Mouse (Mus musculus) left cerebral cortex, adult 2 months (tissue): ENCODE measurements around the gene Nfia. TPM values are rescaled to one million over a fixed set of nuclear protein-coding genes. Genes with fewer than 3 reads are reported as not detected.

Experiments
- DNase-seq, 2 experiments: peaks; one replicate each; pipeline ENCODE4 v3.0.0; 2021 to 2022; ENCODE audit warnings: low spot score in 2 of 2, mixed read lengths in 1 of 2; ENCODE audit errors: extremely low spot score in 1 of 2
- H3K27ac ChIP-seq: fragments of 200-600 bp; 2 replicates; pipeline ENCODE4 v1.8.1; 2022
- H3K4me3 ChIP-seq: fragments of 200-600 bp; 2 replicates; pipeline ENCODE4 v1.8.1; 2022
- CTCF ChIP-seq: fragments of 200-600 bp; IDR thresholded peaks from 2 replicates; pipeline ENCODE4 v1.8.1; 2022; ENCODE audit warnings: antibody characterized with exemption, mild to moderate bottlenecking, moderate library complexity
- intact Hi-C: fragments of 180-260 bp; cut with DNase I; formaldehyde crosslinking; loops from one replicate; pipeline ENCODE4 v1.15.1; 2025
- total RNA-seq, 2 experiments: library from RNA; stranded (reverse); gene quantifications; 2 replicates each; pipeline ENCODE4 v1.2.3; 2021

The Nfia gene
- total RNA-seq, 2 experiments from 2014 or later = 58.1 to 62.5 TPM

DNA sequence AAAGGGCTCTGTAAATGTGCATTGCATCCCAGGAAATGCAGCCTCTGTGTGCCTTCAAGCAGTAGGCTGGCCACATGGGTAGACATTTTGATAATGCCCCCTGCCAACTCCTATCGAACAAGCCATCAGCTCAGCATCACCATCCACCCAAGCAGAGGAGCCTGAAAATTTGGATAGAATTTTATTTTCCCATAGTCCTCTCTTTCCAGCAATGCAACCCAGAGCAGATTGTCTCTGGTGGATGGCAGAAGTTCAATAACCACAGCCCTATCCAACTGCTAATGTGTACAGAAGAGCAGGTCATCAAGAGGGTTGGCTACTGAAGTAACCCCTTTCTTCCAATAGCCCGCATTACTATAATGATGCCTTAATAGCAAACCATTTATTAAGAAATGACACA is 237.4 kb downstream of the Nfia start:
- DNase-seq = no peak

GRCm38 (mm10) chr4:98019811-98020210 is 247.3 kb downstream of the Nfia start:
- TF ChIP-seq CTCF = no peak
- no peak overlapping the region for H3K27ac ChIP-seq
- DNase-seq = no peak
- H3K4me3 ChIP-seq = no peak overlapping the region
- intact Hi-C loops = no loop called here

More for the DNA sequence above, 237.4 kb downstream of the Nfia start:
- TF ChIP-seq CTCF = no peak
- Histone ChIP-seq H3K27ac (no peak overlapping the region), H3K4me3 (no peak overlapping the region)
- intact Hi-C loops = loop anchor here (5.0 kb wide), 1 partner anchor 258 kb away; no protein-coding TSS in a partner anchor

DNA sequence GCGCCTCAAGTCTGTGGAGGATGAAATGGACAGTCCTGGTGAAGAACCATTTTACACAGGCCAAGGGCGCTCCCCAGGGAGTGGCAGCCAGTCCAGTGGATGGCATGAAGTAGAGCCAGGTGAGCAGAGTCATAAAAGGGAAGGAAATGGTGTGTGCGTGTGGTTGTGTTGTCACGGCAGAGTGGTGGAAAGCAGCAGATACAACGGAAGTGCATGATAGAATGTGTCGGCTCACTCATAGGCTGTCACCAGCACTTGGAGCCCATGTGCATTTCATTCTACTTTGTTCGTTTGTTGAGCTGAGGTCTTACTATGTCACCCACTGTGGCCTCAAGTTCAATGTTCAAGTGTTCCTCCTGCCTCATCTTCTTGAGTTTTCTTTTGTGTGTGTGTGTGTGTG is 248.3 kb downstream of the Nfia start:
- DNase-seq = no peak
- Histone ChIP-seq H3K27ac (no peak overlapping the region), H3K4me3 (no peak overlapping the region)
- no peak for TF ChIP-seq CTCF
- intact Hi-C loops = no loop called here

GRCm38 (mm10) chr4:98023245-98023792 is 250.8 kb downstream of the Nfia start:
- Histone ChIP-seq H3K4me3 (no peak overlapping the region), H3K27ac (no peak overlapping the region)
- intact Hi-C loops = no loop called here
- no peak for DNase-seq
- TF ChIP-seq CTCF = no peak

GRCm38 (mm10) chr4:98027412-98027811 is 254.9 kb downstream of the Nfia start:
- intact Hi-C loops = no loop called here
- Histone ChIP-seq H3K27ac (no peak overlapping the region), H3K4me3 (no peak overlapping the region)
- no peak for DNase-seq
- no peak for TF ChIP-seq CTCF

DNA sequence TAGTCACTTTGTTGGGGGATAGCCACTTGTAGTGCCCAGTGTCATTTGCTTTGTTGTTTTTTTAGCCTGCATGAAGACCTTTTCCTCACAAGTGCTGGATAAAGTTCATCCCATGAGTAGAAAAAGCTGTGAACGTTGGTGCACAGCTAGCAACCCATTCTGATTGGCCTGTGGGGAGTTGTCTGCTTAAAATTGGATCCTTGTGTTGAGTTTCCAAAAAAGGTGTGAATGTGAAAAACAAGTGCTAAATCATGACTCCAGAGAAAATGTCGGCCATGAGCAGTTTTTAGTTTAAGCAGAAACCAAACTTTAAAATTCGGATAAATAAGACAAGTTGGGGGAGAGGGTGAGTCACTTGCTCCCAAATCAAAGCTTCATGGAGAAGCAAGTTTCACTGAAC is 259.3 kb downstream of the Nfia start:
- Histone ChIP-seq H3K27ac (no peak overlapping the region), H3K4me3 (no peak overlapping the region)
- intact Hi-C loops = no loop called here
- DNase-seq = no peak
- no peak for TF ChIP-seq CTCF

DNA sequence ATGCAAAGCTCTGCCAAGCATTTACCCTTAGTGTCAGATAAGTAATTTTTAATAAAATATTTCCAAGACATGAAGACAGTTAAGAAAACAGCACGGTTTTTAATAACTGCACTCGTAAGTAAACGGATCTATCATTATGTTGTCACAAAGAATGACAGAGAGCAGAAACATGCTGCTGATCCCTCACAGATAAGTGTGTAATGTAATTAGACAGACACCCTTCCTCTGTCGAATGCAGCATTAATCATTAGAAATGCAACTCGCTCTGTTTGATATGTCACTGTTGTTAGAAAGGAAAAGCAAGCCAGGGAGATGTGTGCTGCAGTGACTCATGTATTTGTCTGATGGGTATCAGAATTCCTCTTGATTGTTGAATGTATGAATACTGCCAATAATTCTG is 259.8 kb downstream of the Nfia start:
- H3K27ac ChIP-seq = no peak overlapping the region
- H3K4me3 ChIP-seq = no peak overlapping the region
- intact Hi-C loops = no loop called here
- no peak for TF ChIP-seq CTCF
- DNase-seq = no peak

GRCm38 (mm10) chr4:98039095-98039494 is 266.6 kb downstream of the Nfia start:
- no peak for DNase-seq
- Histone ChIP-seq H3K4me3 (no peak overlapping the region), H3K27ac (no peak overlapping the region)
- intact Hi-C loops = no loop called here
- TF ChIP-seq CTCF = no peak

DNA sequence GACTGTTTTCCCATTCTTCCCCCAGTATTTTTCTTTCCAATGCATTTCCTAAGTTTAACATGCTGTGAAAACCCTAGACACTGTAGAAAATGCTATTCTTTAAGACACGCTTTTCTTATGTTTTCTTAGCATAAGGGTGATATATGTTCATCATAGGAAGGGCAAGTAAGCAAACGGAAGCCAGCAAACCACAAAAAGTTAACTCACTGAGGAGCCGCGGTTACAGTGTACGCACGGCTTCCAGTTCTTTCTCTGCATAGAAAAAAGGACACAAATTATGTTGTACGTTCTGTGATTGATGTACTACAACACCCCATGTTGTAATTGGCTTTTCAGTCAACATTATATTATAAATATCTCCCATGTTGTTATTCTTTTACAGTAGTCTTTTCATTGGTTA is 267.6 kb downstream of the Nfia start:
- Histone ChIP-seq H3K27ac (no peak overlapping the region), H3K4me3 (no peak overlapping the region)
- no peak for DNase-seq
- intact Hi-C loops = no loop called here
- no peak for TF ChIP-seq CTCF

GRCm38 (mm10) chr4:98044611-98045010 is 272.1 kb downstream of the Nfia start:
- no peak for TF ChIP-seq CTCF
- Histone ChIP-seq H3K27ac (no peak overlapping the region), H3K4me3 (no peak overlapping the region)
- DNase-seq = no peak
- intact Hi-C loops = no loop called here

DNA sequence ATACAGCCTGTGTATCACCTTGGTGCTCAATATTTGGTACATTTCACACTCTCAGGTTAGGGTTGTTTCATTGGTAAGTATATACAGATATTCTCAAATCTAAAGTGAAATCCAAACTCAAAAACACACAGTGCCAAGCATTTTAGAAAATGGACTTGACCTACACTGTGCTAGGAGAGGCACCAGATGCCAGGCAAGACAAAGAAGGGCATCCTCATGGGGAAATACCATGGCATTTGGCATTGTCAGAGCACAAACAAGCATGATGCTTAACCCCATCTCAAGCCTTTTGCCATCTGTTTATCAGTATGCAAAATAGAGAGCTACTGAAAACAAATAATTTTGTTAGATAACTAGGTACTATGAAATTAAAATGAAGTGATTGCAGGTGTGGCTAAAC is 274.8 kb downstream of the Nfia start:
- Histone ChIP-seq H3K4me3 (no peak overlapping the region), H3K27ac (no peak overlapping the region)
- intact Hi-C loops = no loop called here
- no peak for TF ChIP-seq CTCF
- DNase-seq = no peak

DNA sequence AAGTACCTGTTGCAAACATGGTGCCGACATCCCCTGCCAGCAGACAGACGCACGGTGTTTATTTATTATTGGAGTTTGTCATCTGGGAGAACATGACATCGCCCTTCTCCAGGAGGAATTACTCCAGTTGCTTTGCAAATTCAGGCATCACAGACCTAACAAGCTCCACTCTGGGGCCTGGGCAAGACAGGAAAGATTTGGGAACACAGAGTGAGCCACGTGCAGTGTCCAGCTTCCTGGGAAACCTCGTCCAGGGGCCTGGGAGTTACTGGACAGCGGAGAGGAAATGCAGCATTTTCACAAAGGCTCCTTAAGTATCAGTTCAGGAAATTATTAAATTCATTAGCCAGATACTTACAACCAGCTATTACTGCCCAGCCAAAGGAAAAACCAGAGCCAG is 277.1 kb downstream of the Nfia start:
- TF ChIP-seq CTCF = no peak
- DNase-seq = no peak
- intact Hi-C loops = no loop called here
- H3K4me3 ChIP-seq = no peak overlapping the region
- no peak overlapping the region for H3K27ac ChIP-seq

DNA sequence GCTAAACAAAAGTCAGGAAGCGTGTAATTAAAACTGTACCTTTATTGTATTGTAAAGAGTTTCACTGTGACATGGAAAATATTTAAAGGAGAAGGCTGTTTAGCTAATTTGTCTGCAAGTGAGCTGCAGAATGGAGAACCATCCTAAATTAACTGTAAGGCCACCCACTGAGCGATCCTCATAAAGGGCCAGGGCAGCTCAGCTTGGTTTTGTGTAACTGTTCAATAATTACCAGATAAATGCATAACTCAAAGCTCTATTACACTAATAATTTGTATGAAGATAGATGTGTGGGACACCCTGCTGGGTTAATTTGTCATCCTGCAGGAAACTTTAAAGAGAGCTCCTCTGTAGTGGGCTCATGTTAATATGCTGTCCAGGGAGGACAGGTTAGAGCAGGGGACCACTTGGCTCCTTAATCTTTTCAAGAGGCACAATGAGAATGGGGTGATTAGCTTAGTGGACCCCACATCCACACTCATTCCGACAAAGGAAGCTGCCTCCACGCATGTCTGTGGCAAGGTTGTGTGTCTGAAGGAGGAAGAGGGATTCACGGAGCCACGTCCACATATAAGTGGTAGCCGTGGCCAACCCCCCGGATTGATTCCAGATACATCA is 277.6 kb downstream of the Nfia start:
- DNase-seq = no peak
- no peak for TF ChIP-seq CTCF

More for the DNA sequence above, 277.6 kb downstream of the Nfia start:
- no peak overlapping the region for H3K27ac ChIP-seq
- intact Hi-C loops = no loop called here
- no peak overlapping the region for H3K4me3 ChIP-seq
